Mouse (Mus musculus): ENCODE data around the gene Ate1. TPM values are rescaled to one million over a fixed set of nuclear protein-coding genes. Genes with fewer than 3 reads are reported as not detected.

Ate1 gene
- polyA plus RNA-seq (2015; fragmentation: Nextera tagmentation; extraction: Ambion mirVana) = 41.5 and 43.4 TPM in 2 replicates

DNA sequence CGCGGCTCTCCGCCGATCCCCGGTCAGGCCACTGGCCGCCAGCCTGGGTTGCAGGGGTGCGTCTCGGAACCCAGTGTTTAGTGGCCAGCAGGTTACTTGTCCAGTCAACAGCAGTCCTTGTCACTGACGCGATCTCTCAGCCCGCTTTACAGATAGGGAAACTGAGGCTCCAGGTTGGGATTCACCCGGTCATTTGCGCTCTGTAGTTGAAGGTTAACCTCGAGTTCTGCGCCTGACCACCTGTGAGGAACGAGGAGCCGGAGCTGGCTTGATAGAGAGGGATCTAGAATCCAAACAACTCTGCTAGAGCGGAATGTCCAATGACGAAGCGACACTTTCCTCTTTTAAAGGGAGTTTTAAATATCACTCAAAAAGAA, at the start of gene Ate1:
Ate1 (minus strand) TSS at position 321 of the 377 bp plus-strand sequence.

Other genes starting within 250 kb of the Ate1 start
- 80.7 and 86.6 TPM in 2 replicates for gene Nsmce4a, start 52.7 kb upstream of the Ate1 start, polyA plus RNA-seq (2015; fragmentation: Nextera tagmentation; extraction: Ambion mirVana)
- gene Tacc2, start 57.1 kb upstream of the Ate1 start, polyA plus RNA-seq (2015; fragmentation: Nextera tagmentation; extraction: Ambion mirVana) = 42.3 and 60.3 TPM in 2 replicates